Mouse (Mus musculus) ES-Bruce4 (cell line): ENCODE data around the gene Fus. TPM values are rescaled to one million over a fixed set of nuclear protein-coding genes. Genes with fewer than 3 reads are reported as not detected.

ENCODE experiments used
- H3K27ac ChIP-seq: 2 replicates; pipeline ENCODE4 v1.5.1; 2012; ENCODE audit warnings: low read length, inconsistent platforms; ENCODE audit not compliant: insufficient read depth
- H3K27me3 ChIP-seq: 2 replicates; pipeline ENCODE4 v1.6.1; 2012; ENCODE audit warnings: mild to moderate bottlenecking, low read length, inconsistent platforms; ENCODE audit not compliant: control insufficient read depth, poor library complexity, insufficient read depth, severe bottlenecking
- H3K36me3 ChIP-seq: 2 replicates; pipeline ENCODE4 v1.6.1; 2012; ENCODE audit warnings: inconsistent platforms, mild to moderate bottlenecking, low read length, moderate library complexity; ENCODE audit not compliant: control insufficient read depth, poor library complexity, insufficient read depth, severe bottlenecking
- H3K4me1 ChIP-seq: one replicate; pipeline ENCODE4 v1.8.1; 2011; ENCODE audit warnings: low read length; ENCODE audit not compliant: control insufficient read depth, insufficient read depth
- H3K4me3 ChIP-seq: 2 replicates; pipeline ENCODE4 v1.5.1; 2011; ENCODE audit warnings: low read depth, mild to moderate bottlenecking, low read length
- H3K9ac ChIP-seq: 2 replicates; pipeline ENCODE4 v1.6.1; 2012; ENCODE audit warnings: low read depth, mild to moderate bottlenecking, inconsistent platforms; ENCODE audit not compliant: poor library complexity, severe bottlenecking
- H3K9me3 ChIP-seq: replicated peaks from 2 replicates; pipeline ENCODE4 v1.6.1; 2012; ENCODE audit warnings: mild to moderate bottlenecking, low read length, inconsistent platforms; ENCODE audit not compliant: control insufficient read depth, poor library complexity, insufficient read depth, severe bottlenecking
- CTCF ChIP-seq: IDR thresholded peaks from one replicate; pipeline ENCODE4 v1.8.1; 2011; ENCODE audit warnings: low read depth, low read length
- EP300 ChIP-seq: IDR thresholded peaks from 2 replicates; pipeline ENCODE4 v1.6.1; 2011; ENCODE audit warnings: low read depth, low read length; ENCODE audit not compliant: insufficient read depth
- POLR2A ChIP-seq: IDR thresholded peaks from one replicate; pipeline ENCODE4 v1.8.1; 2011; ENCODE audit warnings: low read length; ENCODE audit not compliant: insufficient read depth
- polyA plus RNA-seq: library from polyadenylated mRNA; stranded (reverse); fragments of >200 nt; gene quantifications from 2 replicates; pipeline ENCODE4 v1.2.4, GENCODE M21; 2011; ENCODE audit warnings: low read depth; ENCODE audit not compliant: missing spikeins, insufficient read depth, insufficient read length

The Fus gene
- polyA plus RNA-seq, 1 experiment = 1,655 TPM

GRCm38 (mm10) chr7:128016650-128017049 lies 49.4 kb downstream of the Fus start:
- Histone ChIP-seq H3K4me1 (no peaks in the 10 kb centered on the region), H3K27me3 (no peaks in the 10 kb centered on the region), H3K9ac (no peak overlapping the region), H3K27ac (no peak overlapping the region), H3K9me3 (no peaks in the 10 kb centered on the region), H3K4me3 (no peak overlapping the region), H3K36me3 (no peaks in the 10 kb centered on the region)
- TF ChIP-seq POLR2A (no peak), CTCF (no peak), EP300 (no peak)

GRCm38 (mm10) chr7:128018275-128018674 lies 51.0 kb downstream of the Fus start:
- Histone ChIP-seq H3K27me3 (no peaks in the 10 kb centered on the region), H3K4me1 (no peaks in the 10 kb centered on the region), H3K9ac (no peak overlapping the region), H3K4me3 (no peak overlapping the region), H3K36me3 (no peaks in the 10 kb centered on the region), H3K27ac (no peak overlapping the region), H3K9me3 (no peaks in the 10 kb centered on the region)
- TF ChIP-seq POLR2A = no peak
- no peak for TF ChIP-seq CTCF
- no peak for TF ChIP-seq EP300

DNA sequence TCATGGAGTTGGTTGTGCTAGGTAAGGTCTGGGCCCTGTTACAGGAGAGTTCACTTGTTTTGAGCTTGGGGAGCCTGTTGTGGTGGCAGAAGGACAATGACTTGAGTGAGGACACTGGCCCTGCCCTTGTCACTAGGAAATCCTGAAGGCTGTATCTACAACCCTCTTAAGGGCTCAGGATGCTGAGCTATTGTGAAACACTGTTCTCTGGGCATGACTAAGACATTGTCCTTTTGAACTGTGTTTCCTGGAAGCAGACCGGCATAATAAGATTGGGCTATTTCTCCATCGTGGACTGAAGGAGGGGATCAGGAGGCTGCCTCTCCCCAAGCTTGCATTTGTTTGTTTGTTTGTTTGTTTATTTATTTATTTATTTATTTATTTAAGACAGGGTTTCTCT lies 51.9 kb downstream of the Fus start:
- H3K27me3 ChIP-seq = no peaks in the 10 kb centered on the region
- no peaks in the 10 kb centered on the region for H3K4me1 ChIP-seq
- H3K4me3 ChIP-seq = no peak overlapping the region
- H3K9me3 ChIP-seq = no peaks in the 10 kb centered on the region
- no peak overlapping the region for H3K9ac ChIP-seq
- TF ChIP-seq POLR2A (no peak), EP300 (no peak), CTCF (no peak)
- H3K36me3 ChIP-seq = no peaks in the 10 kb centered on the region
- H3K27ac ChIP-seq = no peak overlapping the region

DNA sequence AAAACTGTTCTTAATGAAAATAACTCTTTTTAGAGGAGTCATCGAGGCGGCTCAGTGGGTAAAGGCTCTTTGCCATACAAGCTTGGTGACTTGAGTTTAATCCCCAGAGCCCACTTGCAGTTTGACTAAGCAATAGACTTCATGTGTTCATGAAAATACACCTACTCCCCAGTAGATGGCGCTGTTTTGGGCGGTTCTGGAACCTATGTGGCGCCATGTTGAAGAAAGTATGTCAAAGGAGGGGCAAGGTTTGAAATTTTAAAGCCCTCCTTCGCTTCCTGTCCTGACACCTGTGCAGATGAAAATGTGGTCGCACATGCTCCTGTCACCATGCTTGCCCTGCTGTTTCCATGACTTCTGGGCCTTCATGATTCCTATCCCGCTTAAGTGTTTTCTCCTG lies 55.7 kb downstream of the Fus start:
- TF ChIP-seq EP300 (no peak), CTCF (peak; percentile 20), POLR2A (no peak)
- Histone ChIP-seq H3K4me3 (no peak overlapping the region), H3K27me3 (no peaks in the 10 kb centered on the region), H3K27ac (no peak overlapping the region), H3K4me1 (no peaks in the 10 kb centered on the region), H3K9me3 (no peaks in the 10 kb centered on the region), H3K36me3 (no peaks in the 10 kb centered on the region), H3K9ac (no peak overlapping the region)

GRCm38 (mm10) chr7:128023565-128023964 lies 56.3 kb downstream of the Fus start:
- Histone ChIP-seq H3K4me1 (no peaks in the 10 kb centered on the region), H3K9ac (no peak overlapping the region), H3K27ac (no peak overlapping the region), H3K9me3 (no peaks in the 10 kb centered on the region), H3K4me3 (no peak overlapping the region), H3K36me3 (no peaks in the 10 kb centered on the region), H3K27me3 (no peaks in the 10 kb centered on the region)
- TF ChIP-seq CTCF (no peak), EP300 (no peak), POLR2A (no peak)

GRCm38 (mm10) chr7:128024364-128024763 lies 57.1 kb downstream of the Fus start:
- no peak overlapping the region for H3K27ac ChIP-seq
- TF ChIP-seq POLR2A (no peak), CTCF (no peak), EP300 (no peak)
- H3K4me1 ChIP-seq = no peaks in the 10 kb centered on the region
- H3K27me3 ChIP-seq = no peaks in the 10 kb centered on the region
- H3K36me3 ChIP-seq = no peaks in the 10 kb centered on the region
- no peaks in the 10 kb centered on the region for H3K9me3 ChIP-seq
- no peak overlapping the region for H3K4me3 ChIP-seq
- H3K9ac ChIP-seq = no peak overlapping the region
